Mouse (Mus musculus) activated CD4-positive, CD25-positive, alpha-beta regulatory T cell, adult 4 months (primary cell): ENCODE results near the gene Popdc3. TPM values are rescaled to one million over a fixed set of nuclear protein-coding genes. Genes with fewer than 3 reads are reported as not detected.
"Not testable (repeated sequence)": the region's sequence is repeated elsewhere in the genome, so short reads cannot be mapped to it uniquely, and the experiment has no call there.

Experiments used
- ATAC-seq: one replicate; pipeline ENCODE4 v1.8.0; 2017
- polyA plus RNA-seq, 2 experiments: library from polyadenylated mRNA; unstranded; fragments of 100-300 nt; shearing (Covaris generic); gene quantifications; one replicate each; pipeline ENCODE4 v1.2.1; 2017

Popdc3 gene
- polyA plus RNA-seq, 2 experiments from 2014 or later: not detected

DNA sequence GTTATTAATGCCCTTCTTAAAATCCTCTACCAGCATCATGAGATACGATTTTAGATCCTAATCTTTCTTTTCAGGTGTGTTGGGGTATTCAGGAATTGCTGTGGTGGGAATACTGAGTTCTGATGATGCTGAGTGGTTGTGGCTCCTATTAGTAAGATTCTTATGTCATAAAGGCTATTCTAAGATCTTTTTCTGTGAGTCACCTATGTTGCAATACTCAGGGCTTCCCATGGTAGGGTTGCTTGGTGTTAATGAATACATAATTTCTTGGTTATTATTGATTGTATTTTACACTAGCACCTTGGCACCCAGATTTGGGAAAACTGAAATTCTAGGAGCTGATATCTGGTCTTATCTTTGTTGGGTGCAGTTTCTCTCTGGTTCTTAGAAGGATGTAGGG, 26.7 kb downstream of the Popdc3 start:
- ATAC-seq: no peak

DNA sequence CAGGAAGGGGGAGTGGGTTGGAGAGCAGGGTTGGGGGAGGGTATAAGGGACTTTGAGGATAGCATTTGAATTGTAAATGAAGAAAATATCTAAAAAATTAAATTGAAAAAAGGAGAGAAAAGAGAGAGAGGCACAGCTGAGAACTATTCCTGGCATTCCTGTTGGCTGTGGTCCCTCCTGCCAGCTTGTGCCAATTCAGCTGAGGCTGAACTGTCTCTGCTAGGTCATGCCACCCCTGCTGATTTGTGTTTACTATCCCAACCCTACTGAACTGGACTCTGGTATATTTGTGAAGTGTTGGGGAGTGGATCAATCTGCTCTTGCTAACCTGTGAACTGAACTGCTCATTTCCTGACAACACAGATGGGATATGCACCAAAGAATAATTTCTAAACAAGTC, 32.3 kb downstream of the Popdc3 start:
- no peak for ATAC-seq

DNA sequence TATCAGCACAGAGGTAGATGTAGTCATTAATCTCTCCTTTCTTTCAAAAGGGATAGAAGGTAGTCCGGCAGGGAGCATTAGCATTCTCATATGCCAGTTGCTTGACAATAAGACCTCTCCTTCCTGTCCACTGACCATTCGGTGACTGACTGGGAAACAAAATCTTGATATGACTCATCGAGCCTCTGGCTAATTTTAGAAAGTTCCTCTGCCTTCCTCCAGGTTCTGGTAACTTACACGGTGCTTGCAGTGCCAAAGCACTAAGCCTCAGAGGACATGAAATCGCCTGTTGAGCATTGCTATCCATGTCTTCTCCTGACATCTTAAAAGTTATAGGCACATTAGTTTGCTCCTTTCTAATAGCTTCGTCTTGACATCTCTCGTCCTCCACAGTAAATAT, 38.8 kb downstream of the Popdc3 start:
- no peak for ATAC-seq

DNA sequence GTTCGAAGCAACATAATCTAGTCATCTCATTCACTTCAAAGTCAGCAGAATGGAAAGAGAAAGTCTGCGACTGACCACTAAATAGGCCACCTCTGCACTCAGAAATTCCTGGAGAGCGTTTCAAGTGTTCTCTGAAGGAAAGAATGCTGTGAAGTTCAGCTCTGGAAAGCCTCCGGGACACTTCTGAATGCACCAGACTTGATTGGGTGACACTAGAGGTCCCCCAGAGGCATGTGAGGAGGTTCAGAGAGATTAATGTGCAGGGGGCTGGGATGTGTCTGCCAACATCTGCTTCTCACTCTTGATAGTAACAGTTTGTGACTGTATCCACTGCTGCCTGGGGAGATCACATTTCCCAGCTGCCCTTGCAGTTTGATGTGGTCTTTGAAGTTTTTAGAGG, 52.1 kb downstream of the Popdc3 start:
- ATAC-seq: no peak

DNA sequence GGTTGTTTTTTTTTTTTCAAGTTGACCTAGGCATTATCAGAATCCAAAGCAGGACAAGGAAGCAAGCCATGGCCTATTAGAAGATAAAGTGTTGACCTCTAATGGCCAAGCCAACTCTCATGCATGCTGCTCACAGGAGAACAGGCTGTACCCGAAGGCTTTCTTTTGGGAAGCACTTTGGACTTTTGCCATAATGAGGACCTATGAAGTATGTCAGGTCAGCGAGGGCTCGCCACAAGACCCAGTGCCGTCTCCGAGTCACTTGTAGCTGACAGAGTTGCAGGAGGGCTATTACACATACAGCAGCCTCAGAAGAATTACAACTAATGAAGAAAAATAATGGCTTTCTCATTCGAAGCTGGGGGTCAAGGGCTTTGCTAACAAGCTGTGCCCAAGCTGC, 55.5 kb downstream of the Popdc3 start:
- ATAC-seq: no peak

DNA sequence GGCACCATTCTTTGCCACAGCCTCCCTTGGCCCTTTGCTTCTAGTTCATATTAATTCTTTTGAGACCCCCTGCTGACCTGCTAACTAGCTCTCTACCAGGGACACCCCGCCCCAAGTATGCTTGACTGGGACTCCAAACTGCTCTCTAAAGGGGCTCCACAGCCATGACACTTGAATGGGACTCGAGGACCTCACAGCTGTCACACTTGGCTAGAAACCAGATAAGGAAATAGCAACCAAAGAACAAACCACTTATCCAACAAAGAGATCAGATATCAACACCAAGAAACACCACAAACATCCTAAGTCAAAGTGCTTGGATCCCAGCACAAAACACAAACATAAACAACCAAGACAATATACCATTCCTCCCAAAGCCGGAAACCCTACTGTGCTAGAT, 58.4 kb downstream of the Popdc3 start:
- no peak for ATAC-seq

DNA sequence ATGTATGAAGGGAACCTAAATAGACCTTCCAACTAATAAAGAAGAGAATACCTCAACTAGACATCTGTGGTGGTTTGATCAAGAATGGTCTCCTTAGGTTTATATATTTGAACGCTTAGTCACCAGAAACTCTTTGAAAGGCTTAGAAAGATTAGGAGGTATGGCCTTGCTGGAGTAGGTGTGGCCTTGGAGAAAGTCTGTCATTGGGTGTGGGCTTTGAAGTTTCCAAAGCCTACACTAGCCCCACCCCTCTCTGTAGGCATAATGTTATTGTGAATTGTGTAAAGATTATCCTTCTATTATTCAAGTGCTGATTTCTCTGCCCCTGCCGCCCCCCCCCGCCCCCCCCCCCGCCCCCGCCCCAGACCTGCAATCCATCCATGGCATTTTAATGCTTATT, 59.6 kb downstream of the Popdc3 start:
- ATAC-seq: no peak

DNA sequence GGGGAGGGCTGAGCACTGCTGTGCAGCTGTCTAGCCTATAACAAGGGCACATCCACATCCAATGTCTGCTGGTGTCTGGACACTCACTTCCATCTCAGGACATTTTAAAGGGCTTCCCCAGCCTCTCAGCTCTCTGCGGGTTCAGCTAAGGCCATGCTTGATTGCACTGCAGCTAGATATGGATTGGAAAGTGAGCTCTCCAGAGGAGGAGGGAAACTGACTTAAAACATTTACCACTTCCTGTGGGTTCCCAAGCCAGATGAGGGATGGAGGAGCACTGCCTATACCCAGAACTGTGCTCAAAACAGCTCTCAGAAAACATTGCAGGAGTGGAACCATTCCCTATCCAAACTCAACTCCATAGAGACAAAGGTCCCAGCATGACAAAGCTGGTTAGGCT, 82.6 kb downstream of the Popdc3 start:
- ATAC-seq: no peak

DNA sequence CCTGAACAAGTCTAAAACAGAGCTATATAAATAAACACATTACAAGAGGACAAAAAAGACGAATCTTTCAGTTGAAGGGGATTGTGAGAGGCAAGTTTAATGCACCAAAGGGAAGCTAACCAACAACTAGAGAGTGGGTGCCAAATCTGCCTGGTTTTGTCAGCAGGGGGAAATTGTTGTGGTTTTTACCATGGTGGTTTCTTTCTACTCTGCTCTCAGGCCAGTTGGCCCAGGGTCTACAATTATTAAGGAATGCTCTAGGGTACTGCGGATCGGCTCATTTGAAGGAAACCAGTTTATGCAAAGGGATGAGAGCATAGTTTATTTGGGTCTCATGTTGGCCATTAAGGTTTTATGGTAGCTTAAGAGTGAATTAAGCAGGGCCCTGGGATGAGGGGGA, 84.2 kb downstream of the Popdc3 start:
- no peak for ATAC-seq

DNA sequence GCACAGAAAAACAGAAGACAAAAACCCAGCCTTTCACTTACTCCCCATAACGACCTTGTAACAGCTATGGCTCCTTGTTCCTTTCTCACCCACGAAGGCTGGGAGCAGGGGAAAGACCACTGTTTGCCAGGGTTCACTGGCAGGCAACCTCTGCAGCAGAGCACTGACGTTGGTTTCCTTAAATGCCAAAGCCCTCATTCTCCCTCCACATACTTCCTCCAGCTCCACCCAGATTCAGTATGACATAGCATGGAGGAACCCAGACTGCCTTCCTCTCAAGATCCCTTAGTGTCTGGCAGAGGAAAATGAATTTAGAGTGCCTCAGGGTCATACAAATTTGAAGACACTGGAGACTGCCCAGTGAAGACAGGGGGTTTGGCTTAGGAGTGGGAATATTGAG, 98.6 kb downstream of the Popdc3 start:
- no peak for ATAC-seq

DNA sequence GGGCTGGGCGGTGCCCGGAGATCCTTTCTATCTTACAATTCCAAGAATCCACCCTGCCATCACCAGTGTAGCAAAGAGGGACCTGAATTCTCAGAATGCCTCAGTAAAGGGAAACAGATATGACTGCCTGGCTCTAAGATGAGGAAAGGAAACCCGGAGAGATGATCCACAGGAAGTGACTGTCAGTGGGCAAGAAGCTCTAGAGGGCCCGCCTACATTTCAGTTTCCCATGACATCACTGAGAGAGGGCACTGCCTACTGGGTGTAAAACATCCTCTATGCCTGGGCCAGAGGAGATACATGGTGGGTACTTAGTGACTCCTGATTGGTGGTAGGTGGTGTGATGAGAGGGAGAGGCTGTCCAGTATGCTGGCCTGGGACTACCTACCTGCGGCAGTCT, 99.1 kb downstream of the Popdc3 start:
- ATAC-seq: no peak

DNA sequence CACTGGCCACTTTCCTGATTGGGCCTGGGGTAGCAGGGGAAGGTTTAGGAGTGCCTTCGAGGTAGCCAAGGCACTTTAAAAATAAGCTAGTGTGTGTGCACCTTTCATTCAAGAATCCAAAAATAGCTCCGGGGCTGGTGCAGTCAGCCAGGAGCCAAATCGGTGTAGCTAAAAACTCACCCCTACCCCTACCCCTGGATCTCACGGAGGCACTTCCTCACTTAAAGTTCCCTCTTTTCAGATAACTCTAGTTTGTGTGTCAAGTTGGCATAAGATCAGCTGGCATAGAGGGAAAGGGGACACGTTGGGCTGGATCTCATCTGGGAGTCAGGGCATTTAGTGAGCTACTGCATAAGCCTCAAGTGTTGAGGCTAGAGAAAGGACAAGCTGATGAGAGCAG, 107.8 kb downstream of the Popdc3 start:
- no peak for ATAC-seq

DNA sequence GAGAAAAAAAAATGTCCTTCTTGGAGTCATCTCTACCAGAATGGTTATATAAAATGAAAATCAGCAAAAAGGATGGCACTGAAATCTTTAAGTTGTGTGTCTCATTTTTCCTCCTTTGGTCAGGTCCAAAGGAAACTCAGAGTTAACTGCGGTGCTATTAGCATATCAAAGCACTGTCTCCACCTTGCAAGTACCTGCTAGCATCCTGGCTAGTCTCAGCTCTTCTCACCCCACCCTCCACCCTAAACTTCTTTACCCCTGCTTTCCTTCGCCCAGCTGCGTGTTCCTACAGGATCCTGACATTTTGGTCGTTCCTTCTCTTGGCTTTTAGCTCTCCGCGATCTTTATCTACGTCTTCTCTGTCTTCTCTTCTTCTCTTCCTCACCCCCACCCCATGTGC, 110.5 kb downstream of the Popdc3 start:
- no peak for ATAC-seq

DNA sequence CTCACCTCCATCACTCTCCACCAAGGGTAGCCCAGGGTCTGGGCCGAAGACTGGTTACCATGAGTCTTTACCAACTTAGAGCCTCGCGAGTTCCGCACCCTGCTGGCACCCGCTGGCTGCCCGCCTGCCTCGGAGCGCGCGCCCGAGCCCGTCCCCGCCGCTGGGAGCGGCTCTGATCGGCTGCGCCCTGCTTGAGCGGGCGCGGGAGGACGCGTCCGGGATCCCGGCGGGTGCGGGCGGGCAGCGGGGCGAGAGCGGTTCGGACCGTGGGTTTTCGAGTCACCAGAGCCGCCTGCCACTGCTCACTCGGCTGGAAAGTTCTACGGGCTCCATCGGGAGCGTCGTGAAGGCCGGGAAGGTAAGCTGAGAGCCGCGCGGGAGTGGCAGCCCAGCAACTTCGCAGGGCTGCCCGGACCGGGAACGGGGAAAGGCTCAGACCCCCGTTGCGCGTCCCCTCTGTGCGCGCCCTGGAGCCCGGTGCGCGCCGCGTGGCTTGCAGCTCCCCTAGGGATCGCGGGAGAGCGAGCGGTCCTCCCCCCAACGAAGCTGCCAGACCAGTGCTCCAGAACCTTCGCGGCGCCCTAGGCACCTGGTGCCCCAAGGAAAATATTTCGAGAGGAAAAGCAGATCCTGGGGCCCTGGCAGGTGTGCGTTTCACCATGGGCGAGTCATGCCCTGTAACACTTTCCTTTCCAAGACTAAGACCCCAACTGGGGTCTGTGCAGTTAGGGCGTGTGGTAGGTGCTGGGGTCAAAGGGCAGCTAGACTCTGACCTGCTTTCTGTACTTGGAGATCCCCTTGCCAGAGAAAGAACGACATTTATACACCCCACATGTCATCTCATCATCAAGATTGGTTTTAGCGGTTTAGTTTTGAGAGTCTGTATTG, 111.6 kb downstream of the Popdc3 start:
- no peak for ATAC-seq

DNA sequence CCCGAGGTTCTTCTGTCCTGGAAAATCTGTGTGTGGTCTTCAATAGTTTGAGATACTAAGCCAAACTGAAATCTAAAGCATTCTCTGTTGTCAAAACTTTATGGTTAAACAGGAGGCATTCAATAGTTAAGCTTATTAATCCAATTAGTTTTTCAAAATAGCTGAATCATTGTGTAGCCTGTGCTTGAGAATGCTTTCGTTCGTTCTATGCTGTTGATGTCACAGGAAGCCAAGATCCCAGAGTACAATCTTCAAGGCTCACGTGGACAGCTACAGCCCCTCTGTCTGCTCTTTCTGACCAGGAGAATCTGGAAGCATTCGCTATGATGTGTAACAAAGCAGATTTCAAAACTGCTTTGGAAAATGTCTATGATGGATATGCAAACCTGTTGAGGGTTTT, 112.7 kb downstream of the Popdc3 start:
- ATAC-seq: no peak

DNA sequence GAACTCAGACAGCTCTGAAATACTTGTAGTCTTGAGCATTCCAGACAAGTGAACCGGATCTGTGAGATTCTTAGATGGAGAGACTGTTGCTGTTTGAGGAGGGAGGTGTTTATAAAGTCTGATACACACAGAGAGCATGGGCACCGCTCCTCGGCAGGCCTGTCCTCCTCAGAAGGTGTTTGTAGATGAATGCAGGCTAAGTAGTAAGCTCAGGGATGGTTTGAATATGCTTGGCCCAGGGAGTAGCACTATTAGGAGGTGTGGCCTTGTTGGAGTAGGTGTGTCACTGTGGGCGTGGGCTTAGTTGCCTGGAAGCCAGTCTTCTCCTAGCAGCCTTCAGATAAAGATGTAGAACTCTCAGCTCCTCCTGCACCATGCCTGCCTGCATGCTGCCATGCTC, 114.3 kb downstream of the Popdc3 start:
- ATAC-seq: not testable (repeated sequence)

DNA sequence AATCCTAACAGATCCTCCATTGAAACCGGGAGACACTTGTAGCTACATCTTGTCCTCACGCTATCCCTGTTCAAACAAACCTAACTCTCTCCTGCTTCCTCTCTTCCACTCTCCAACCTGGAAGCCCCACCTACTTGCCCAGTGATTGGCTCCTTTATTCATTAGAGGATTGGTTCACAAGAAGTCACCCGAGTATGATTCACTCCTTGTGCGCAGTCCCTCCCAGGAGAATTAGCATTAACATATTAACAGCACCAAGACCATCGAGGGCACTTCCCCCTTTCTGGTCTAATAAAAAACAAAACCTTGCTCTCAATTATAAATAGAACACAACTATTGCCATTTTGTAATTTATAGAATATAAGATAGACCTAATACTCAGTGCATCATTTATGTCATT, 117.2 kb downstream of the Popdc3 start:
- ATAC-seq: no peak

DNA sequence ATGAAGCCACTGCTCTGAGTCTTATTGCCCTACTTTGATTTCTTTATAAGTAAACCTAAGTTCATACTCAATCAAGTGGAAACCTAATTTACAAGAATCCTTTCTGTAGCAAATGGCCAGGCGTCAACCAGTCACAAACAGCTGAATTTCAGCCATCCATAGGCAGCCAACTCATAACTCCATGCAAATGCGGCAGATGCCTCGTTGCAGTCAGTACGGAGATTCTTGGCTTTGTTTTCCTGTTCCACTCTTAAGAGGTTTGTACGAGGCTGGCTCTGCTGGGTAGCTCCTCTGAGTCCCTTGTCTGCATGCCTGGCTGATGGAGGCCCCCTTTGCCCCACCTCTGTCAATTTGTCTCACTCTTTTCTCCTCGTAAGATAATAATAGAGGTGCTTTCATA, 120.6 kb downstream of the Popdc3 start:
- ATAC-seq: no peak

DNA sequence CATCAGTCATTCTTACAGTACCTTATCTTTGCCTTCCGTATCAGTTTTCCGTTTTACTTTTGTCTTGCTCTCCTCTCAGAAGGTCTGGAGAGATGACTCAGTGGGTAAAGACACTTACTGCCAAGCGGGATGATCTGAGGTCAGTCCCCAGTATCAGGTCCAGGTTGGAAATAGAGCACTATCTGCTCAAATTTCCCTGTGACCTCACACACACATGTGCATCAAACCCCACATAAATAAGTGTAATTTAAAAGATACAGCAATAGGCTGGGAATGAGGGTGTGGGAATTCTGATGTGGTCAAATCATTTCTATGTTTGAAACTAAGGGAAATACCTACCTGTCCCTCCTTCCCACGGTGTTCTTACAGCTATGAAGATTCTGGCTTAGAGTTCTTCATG, 121.6 kb downstream of the Popdc3 start:
- no peak for ATAC-seq

DNA sequence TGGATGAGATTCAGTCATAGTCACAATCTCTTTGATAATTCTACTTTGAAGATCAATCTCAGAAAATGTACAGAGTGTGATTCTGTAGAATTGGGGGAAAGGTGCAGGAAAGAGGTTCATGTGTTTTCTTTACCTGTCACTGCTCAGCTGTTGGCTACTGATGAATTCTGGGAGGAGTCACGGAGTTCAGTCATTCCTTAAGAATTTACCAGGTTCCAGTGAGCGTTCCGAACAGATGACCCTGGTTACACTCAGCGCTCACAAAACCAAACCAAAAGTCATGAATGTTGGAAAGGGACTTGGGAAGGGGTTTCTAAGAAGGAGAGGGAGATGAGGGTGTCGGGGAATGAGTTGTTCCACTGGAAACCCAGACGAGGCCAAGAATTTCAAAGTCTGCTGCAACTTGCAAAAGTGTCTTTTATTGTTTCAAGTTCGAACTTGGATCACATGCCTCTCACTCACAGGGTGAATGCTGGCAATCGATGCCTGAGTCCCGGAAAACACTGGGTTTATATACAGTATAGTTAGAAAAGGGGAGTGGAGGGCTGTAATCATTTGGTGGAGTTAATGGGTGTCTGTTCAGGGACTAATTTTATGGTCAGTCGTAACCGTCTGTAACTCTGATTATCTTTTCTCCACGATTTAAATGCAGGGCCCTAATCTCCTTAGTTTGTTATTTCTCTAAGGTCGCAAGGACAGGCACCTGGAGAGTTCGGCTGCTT, 125.6 kb downstream of the Popdc3 start:
- no peak for ATAC-seq

DNA sequence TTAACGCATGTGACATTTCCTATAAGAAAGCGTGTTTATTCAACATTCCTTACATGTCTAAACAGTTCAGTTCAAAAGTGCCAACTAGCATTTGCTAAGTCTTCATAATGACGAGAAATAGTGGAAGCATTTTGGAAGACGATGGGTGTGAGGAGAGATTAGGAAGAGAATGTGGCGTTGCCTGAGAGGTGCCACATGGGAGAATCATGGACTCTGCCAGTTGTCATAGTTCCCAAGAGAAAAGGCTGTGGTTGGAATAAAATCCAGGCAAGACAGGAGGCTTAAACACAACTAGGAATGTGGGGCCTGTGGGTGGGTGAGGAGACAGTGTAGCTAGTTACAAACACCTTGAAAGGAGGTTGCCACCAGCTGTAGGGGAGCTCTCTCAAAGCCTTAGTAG, 127.3 kb downstream of the Popdc3 start:
- no peak for ATAC-seq

DNA sequence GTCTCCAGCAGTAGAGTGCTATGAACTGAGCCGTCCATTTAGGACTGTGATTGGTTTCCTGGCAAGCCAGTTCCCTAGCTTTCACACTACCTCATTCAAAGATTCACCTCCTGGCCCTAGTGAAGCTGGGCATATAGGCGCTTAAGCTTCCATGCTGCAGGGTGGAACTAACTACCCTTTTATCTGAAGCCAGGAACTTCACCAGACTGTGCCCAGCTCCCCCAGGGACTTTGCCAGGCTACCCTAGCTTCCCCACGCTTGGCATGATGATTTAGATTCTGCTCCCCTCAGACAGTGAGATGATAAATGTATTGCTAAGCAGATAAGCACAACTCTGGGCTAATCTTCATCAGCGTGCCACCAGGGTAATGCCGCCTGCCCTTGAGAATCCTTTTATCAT, 133.2 kb downstream of the Popdc3 start:
- ATAC-seq: no peak

DNA sequence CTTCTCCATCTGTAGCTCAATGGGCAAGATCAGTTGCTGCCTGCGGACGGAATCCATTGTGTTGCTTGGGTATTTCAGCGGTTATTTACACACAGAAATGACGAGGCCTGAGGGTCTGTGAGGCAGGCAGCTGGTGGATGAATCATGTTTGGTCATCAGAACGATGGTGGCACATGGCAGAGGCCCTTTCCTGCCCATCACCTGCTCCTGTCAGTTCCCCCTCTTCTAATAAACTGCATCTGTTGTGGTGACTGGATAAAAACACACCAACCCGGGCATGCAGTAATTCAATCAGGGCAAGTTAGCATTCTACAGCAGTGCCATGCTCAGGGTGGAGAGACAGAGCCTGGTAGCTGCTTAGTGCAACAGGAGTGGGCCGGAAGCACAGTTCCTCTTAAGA, 133.7 kb downstream of the Popdc3 start:
- no peak for ATAC-seq

DNA sequence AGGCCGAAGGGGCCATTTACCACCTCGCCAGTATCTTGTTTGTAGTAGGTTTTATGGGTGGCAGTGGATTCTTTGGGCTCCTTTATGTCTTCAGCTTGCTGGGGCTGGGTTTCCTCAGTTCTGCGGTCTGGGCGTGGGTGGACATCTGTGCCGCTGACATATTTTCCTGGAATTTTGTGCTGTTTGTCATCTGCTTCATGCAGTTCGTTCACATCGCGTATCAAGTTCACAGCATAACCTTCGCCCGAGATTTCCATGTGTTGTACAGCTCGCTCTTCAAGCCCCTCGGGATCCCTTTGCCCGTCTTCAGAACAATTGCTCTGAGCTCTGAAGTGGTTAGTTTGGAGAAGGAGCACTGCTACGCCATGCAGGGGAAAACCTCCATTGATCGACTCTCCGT, 137.0 kb downstream of the Popdc3 start:
- ATAC-seq: no peak
